Mouse (Mus musculus): ENCODE results near the gene Atg9a.
A peak's percentile ranks its signal among the peaks of the same experiment; 100 is the strongest.

Gene Atg9a

GRCm38 (mm10) chr1:75168093-75168471 lies 23.9 kb downstream of the Atg9a start:
- DNase-seq (ENCODE audit: low spot score), result no peak

GRCm38 (mm10) chr1:75160256-75160617 lies 31.8 kb downstream of the Atg9a start:
- DNase-seq (ENCODE audit: low spot score), result no peak

- no peak for DNase-seq (ENCODE audit: low spot score)
These were observed 32.3 kb downstream of the Atg9a start for GRCm38 (mm10) chr1:75159540-75160255.

GRCm38 (mm10) chr1:75158990-75159389 lies 33.0 kb downstream of the Atg9a start:
- no peak for DNase-seq (ENCODE audit: low spot score)

- DNase-seq (ENCODE audit: low spot score), result no peak
These were observed 36.2 kb downstream of the Atg9a start for GRCm38 (mm10) chr1:75155837-75156236.

- DNase-seq (ENCODE audit: low spot score), result no peak
These were observed 43.3 kb downstream of the Atg9a start for GRCm38 (mm10) chr1:75148727-75149126.

GRCm38 (mm10) chr1:75147411-75148135 lies 44.4 kb downstream of the Atg9a start:
- no peak for DNase-seq (ENCODE audit: low spot score)

- no peak for DNase-seq (ENCODE audit: low spot score)
These were observed 46.4 kb downstream of the Atg9a start for GRCm38 (mm10) chr1:75145589-75145988.

- peak; percentile 94 for DNase-seq (ENCODE audit: low spot score)
These were observed 49.4 kb downstream of the Atg9a start, which contains the start of the genes Cnppd1 and Retreg2 for GRCm38 (mm10) chr1:75142301-75143261. Cnppd1 (minus strand) TSS chr1:75142711. Retreg2 (plus strand) TSS chr1:75142778.

- DNase-seq (ENCODE audit: low spot score), result peak; percentile 36
These were observed 50.4 kb downstream of the Atg9a start for GRCm38 (mm10) chr1:75141486-75142190.

- no peak for DNase-seq (ENCODE audit: low spot score)
These were observed 51.3 kb downstream of the Atg9a start for GRCm38 (mm10) chr1:75140601-75141190.

- DNase-seq (ENCODE audit: low spot score), result no peak
These were observed 53.5 kb downstream of the Atg9a start for GRCm38 (mm10) chr1:75138448-75138847.

- no peak for DNase-seq (ENCODE audit: low spot score)
These were observed 55.3 kb downstream of the Atg9a start for GRCm38 (mm10) chr1:75136730-75137129.

- DNase-seq (ENCODE audit: low spot score), result no peak
These were observed 55.7 kb downstream of the Atg9a start for GRCm38 (mm10) chr1:75136293-75136692.

- DNase-seq (ENCODE audit: low spot score), result no peak
These were observed 58.4 kb downstream of the Atg9a start, which contains the start of gene Slc23a3 for GRCm38 (mm10) chr1:75133421-75134207. Slc23a3 (minus strand) TSS chr1:75133890.
